Mouse (Mus musculus) hindbrain, embryonic 13.5 days (tissue): ENCODE data around the gene Mgll. TPM values are rescaled to one million over a fixed set of nuclear protein-coding genes. Genes with fewer than 3 reads are reported as not detected.
A peak's percentile ranks its signal among the peaks of the same experiment; 100 is the strongest.

ENCODE experiments used
- ATAC-seq: fragments of 200-750 bp; cut with Nextera tagmentation; 2 replicates; pipeline ENCODE4 v1.8.0; 2017; ENCODE audit warnings: moderate TSS enrichment; ENCODE audit not compliant: low FRiP score
- H3K27ac ChIP-seq: fragments of 300-500 bp; sonication (generic); 2 replicates; pipeline ENCODE4 v1.5.1; 2015; ENCODE audit warnings: inconsistent platforms, mild to moderate bottlenecking, moderate library complexity
- H3K27me3 ChIP-seq: fragments of 300-500 bp; sonication (generic); 2 replicates; pipeline ENCODE4 v1.6.1; 2015; ENCODE audit warnings: mild to moderate bottlenecking, inconsistent platforms
- H3K36me3 ChIP-seq: fragments of 300-500 bp; sonication (generic); 2 replicates; pipeline ENCODE4 v1.6.1; 2015; ENCODE audit warnings: mild to moderate bottlenecking, inconsistent platforms
- H3K4me1 ChIP-seq: fragments of 300-500 bp; sonication (generic); replicated peaks from 2 replicates; pipeline ENCODE4 v1.6.1; 2015; ENCODE audit warnings: inconsistent platforms
- H3K4me2 ChIP-seq: fragments of 300-500 bp; sonication (generic); 2 replicates; pipeline ENCODE4 v1.6.1; 2015; ENCODE audit warnings: inconsistent platforms, mild to moderate bottlenecking, moderate library complexity
- H3K4me3 ChIP-seq: fragments of 300-500 bp; sonication (generic); 2 replicates; pipeline ENCODE4 v1.5.1; 2015; ENCODE audit warnings: mild to moderate bottlenecking, inconsistent platforms
- H3K9ac ChIP-seq: fragments of 300-500 bp; sonication (generic); 2 replicates; pipeline ENCODE4 v1.6.1; 2015; ENCODE audit warnings: mild to moderate bottlenecking, inconsistent platforms
- H3K9me3 ChIP-seq: fragments of 300-500 bp; sonication (generic); 2 replicates; pipeline ENCODE4 v1.6.1; 2016; ENCODE audit warnings: inconsistent platforms
- WGBS: fragments of 180-500 bp; shearing (Covaris S2); methylation state at CpG from one replicate; pipeline ENCODE4 v1.1.7; 2015; 5-methylcytosine and 5-hydroxymethylcytosine counted together
- polyA plus RNA-seq: library from polyadenylated mRNA; unstranded; fragments of >200 nt; fragmentation: Nextera tagmentation; extraction: Ambion mirVana; gene quantifications from 2 replicates; pipeline ENCODE4 v1.2.1, GENCODE M21; 2015

Gene Mgll
- polyA plus RNA-seq, 1 experiment from 2014 or later = 21.3 TPM

DNA sequence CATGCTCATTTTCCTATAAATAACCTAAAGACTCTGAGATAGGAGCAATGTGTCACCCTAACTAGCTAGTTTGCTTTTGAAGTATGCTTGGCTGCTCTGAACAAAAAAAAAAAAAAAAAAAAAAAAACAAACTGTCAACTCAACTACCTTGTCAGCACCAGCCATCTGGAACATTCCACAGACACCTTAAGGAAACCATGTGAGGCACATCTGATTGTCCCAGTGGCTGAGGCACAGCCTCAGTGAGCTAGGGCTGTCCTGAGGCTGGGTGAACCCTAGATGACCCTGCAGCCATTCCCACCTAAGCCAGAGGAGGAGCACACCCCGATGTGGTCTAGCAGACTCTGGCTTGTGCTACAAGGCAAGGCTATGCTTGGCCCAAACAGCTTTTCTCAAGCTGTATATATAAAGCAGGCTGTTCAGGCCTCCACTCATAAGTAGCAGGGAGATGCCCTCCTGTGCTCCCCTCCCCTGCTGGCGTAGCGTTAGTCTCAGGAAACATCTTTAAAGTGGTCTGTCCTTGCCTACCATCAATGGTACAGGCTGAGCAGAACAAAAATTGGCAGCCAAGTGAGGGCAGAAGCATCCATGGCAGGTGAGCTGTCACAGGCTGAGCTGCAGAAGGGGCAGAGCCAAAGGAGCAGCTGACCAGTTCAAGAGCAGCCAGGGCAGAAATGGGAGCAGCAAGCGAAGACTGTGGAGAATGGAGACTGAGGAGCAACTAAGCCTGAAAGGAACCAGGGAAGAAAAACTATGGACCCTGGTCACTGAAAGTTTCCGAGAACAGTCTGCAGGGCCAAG lies 109.3 kb downstream of the Mgll start:
- Histone ChIP-seq H3K27ac (no peak overlapping the region), H3K9ac (peak overlapping the region; percentile 49; the same call in 1 of the 2 replicates), H3K9me3 (no peaks in the 10 kb centered on the region), H3K27me3 (no peaks in the 10 kb centered on the region), H3K4me1 (peaks cover 5% of the 10 kb centered on the region; the same call in 1 of the 2 replicates), H3K4me3 (no peak overlapping the region), H3K36me3 (peaks cover 35% of the 10 kb centered on the region), H3K4me2 (no peak overlapping the region)
- ATAC-seq = no peak
- WGBS = 93% methylated on average over 5 of the region's 5 CpGs

DNA sequence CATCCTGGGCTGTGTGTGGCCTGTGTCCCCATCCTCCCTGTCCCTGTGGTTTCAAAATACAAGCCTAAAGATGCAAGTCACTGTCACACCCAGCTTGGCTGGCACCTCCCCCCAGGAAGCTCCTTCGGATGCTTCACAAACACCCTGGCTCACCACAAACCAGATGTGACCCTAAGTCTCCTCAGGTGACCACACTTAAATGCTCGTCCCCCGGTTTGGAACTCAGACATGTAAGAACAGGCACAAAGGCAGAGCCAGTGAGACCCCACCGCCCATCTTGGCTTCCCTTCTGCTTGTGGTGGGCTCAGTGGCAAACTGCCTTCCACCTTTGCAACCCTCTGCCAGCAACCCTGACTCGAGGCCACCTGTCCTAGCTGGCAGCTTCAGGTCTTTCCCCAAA lies 110.8 kb downstream of the Mgll start:
- Histone ChIP-seq H3K36me3 (peaks cover 46% of the 10 kb centered on the region), H3K4me3 (no peak overlapping the region), H3K27me3 (no peaks in the 10 kb centered on the region), H3K4me2 (no peak overlapping the region), H3K4me1 (peaks cover 10% of the 10 kb centered on the region), H3K27ac (no peak overlapping the region), H3K9me3 (no peaks in the 10 kb centered on the region), H3K9ac (no peak overlapping the region)
- no peak for ATAC-seq
- WGBS = 82% methylated on average over 5 of the region's 5 CpGs

DNA sequence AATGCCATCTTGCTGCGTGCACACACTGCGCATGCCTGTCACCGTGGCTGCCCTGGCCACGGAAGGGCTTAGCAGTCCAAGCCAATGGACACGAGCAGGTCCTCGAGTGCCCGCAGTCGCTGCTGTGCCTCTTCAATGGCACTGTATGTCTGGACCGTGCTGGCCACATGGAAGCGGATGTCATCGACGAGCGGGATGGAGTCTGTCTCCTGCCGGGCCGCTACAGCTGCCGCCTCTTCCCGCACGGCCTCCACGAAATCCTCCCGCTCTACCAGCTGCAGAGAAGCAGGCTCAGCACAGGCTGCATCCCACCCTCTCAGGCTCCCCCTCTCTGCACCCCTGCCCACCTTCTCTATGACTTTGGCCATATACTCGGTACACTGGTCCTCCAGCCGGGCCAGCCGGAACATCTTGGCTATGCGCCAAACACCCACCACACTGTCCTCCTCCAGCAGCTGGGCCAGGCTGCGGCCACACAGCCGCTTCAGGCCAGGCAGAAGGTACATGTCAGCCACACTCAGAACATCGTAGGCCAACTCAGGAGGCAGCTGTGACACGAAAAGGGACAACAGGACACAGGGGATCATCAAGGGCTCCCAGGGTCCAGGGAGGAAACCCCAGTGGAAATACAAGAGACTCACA lies 112.1 kb downstream of the Mgll start:
- WGBS = 87% methylated on average over 28 of the region's 28 CpGs
- Histone ChIP-seq H3K36me3 (peaks cover 46% of the 10 kb centered on the region), H3K9ac (no peak overlapping the region), H3K27me3 (no peaks in the 10 kb centered on the region), H3K4me2 (no peak overlapping the region), H3K4me1 (peaks cover 22% of the 10 kb centered on the region), H3K4me3 (no peak overlapping the region), H3K9me3 (no peaks in the 10 kb centered on the region), H3K27ac (no peak overlapping the region; the same call in 1 of the 2 replicates)
- ATAC-seq = no peak

DNA sequence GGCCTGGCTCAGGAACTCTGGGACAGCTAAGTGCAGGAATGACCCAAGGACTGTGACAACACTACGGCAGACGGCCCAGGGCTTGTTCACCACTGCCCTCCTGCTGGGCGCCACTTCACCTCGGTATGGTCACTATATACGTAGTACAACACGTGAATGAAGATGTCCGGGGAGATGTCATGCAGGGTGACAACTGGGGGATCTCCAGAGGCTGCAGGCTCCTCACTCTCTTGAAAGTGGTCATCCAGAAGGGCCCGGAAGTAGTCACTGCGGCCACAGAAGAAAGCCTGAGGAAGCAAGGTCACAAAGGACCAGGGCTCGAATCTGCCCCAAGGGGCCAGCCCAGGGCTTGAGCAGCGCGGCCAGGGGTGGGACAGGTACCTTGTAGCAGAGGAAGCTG lies 113.8 kb downstream of the Mgll start:
- no peak overlapping the region for H3K9ac ChIP-seq
- H3K36me3 ChIP-seq = peaks cover 46% of the 10 kb centered on the region
- H3K27me3 ChIP-seq = no peaks in the 10 kb centered on the region
- peaks cover 30% of the 10 kb centered on the region for H3K4me1 ChIP-seq
- ATAC-seq = no peak
- H3K27ac ChIP-seq = no peak overlapping the region
- no peaks in the 10 kb centered on the region for H3K9me3 ChIP-seq
- no peak overlapping the region for H3K4me2 ChIP-seq
- no peak overlapping the region for H3K4me3 ChIP-seq
- 93% methylated on average over 12 of the region's 12 CpGs for WGBS

DNA sequence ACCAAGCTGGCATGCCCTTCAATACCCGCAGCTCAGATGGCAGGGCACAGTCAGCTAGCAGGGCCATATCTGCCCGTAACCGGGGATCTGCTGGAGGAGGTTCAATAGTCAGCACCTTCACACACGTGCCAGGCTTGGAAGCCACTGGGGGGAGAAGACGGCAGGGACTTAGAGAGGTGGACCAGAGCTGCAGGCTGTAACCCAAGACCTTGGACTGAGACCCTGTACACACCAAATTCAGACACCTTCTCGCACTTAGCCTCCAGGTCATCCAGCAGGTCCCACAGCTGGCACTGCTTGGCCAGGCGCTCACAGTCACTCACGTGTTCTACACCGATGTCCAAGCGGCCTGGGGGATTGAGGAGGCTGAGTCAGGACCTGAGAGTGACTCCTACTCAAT lies 114.4 kb downstream of the Mgll start:
- H3K27me3 ChIP-seq = no peaks in the 10 kb centered on the region
- H3K9me3 ChIP-seq = no peaks in the 10 kb centered on the region
- no peak overlapping the region for H3K4me2 ChIP-seq
- no peak overlapping the region for H3K9ac ChIP-seq
- no peak overlapping the region for H3K27ac ChIP-seq
- 92% methylated on average over 10 of the region's 10 CpGs for WGBS
- peaks cover 36% of the 10 kb centered on the region for H3K4me1 ChIP-seq
- peaks cover 52% of the 10 kb centered on the region for H3K36me3 ChIP-seq
- no peak overlapping the region for H3K4me3 ChIP-seq
- ATAC-seq = no peak

DNA sequence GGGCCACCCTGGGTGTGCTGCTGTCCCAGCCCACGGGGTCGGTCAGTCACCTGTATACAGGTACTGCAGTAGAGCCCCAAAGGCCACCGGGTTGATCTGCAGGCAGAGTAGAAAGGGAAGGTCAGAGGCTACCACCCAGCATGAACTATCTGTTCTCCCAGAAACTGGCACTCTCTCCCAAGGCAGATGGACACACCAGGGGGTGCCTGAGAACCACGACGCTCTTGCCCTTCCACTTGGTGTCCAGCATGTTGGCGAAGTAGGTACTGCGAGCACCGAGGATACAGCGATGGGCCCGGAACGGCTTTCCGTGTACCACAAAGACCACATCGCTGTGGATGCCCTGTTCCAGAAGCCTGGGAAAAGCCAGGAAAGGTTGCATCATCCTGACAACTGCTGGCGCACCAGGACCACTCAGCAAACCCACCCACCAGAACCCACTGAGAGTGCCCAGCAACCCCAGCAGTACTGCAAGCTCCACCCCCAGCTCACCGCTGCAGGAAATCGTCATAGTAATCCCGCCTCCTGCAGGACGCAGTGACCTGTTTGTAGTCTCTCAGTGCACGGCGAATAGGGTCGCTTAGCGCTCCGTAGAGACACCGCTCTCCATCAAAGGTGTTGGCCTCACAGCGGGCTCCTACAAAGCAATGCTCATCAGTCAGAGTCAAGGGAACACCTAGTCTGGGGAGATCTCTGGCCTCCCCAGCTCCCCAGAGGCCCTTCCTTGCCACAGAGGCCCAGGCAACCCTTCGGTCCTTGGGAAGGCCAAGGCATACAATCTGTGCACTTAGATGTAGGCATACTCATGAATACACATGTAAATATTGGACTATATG lies 115.1 kb downstream of the Mgll start:
- WGBS = 84% methylated on average over 26 of the region's 26 CpGs
- H3K27me3 ChIP-seq = no peaks in the 10 kb centered on the region
- 0 out of 2 replicates have a peak overlapping the region, but pooled peaks have one; percentile 9 for H3K9ac ChIP-seq
- H3K36me3 ChIP-seq = peaks cover 59% of the 10 kb centered on the region
- H3K4me3 ChIP-seq = no peak overlapping the region
- H3K4me1 ChIP-seq = peaks cover 37% of the 10 kb centered on the region
- H3K27ac ChIP-seq = no peak overlapping the region
- no peaks in the 10 kb centered on the region for H3K9me3 ChIP-seq
- no peak overlapping the region for H3K4me2 ChIP-seq
- ATAC-seq = no peak

DNA sequence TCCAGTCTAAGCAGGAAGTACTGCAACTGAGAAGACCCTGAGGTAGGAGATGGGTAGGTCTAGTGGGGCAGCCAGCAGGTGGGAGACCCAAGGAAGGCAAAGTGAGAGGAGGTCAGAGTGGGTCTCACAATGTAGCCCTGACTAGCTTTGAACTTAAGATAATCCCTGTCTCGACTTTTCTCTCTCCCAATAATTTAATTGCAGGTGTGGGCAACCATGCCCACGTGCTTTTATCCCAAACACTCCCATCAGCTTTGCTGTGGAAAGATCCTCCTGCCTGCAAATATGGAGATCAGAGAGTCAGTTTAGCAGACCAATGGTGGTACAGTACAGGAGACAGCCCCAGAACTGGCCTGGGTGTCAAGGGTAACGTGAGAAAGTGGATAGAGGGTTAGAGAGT lies 116.0 kb downstream of the Mgll start:
- no peak for ATAC-seq
- Histone ChIP-seq H3K27ac (no peak overlapping the region), H3K27me3 (no peaks in the 10 kb centered on the region), H3K36me3 (peaks cover 64% of the 10 kb centered on the region), H3K9me3 (no peaks in the 10 kb centered on the region), H3K4me1 (peaks cover 37% of the 10 kb centered on the region), H3K4me3 (no peak overlapping the region), H3K9ac (0 out of 2 replicates have a peak overlapping the region, but pooled peaks have one; percentile 91), H3K4me2 (peak overlapping the region; percentile 90)
- 78% methylated on average over 3 of the region's 3 CpGs for WGBS

DNA sequence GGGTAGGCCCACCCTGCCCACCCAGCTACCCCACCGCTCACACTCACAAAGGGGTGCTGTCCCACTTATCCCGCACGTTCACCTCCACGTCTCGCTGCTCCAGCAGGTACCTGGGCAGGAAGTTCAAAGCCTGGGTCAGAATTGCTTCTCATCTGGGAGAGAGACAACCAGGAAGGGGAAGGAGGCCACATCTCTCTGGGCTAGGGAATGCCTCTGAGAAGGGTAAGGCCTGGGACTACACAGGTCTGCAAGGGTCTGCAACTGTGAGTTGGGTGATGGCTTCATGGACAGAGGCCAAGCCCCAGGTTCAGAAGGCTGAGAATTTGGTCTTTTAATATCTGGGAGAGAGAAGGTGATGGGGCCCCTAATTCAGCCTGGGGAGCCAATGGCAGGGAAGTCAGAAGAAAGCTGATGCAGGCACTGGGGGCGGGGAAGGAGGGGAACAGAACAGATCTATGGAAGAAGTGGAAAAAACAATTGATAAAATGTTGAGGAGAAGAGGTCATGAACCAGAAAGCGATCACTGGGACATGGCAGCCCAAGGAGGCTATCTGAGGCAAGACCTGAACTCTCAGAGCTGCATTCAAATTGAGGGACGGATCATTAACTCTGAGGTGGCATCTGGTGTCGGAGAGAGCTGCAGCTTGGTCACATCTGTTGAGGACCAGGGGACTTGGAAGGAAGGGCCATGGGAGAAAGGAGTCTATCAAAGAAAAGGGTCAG lies 116.7 kb downstream of the Mgll start:
- 56% methylated on average over 9 of the region's 9 CpGs for WGBS

DNA sequence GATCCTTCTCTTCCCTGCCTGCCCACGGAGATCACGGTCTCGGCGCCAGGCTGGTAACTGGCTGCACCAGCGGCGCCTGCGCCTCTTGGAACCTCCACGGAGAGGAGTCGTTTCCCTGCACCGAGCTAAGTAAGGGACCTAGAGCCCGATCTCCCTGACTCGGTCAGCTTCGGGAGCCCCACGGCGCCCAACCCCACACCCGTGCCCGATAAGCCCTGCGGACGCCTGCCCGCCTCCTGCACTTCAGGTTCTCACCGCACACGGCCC lies 117.2 kb downstream of the Mgll start:
- H3K4me2 ChIP-seq = peak overlapping the region; percentile 90
- under 1% methylated on average over 22 of the region's 22 CpGs for WGBS
- peak overlapping the region; percentile 77 for H3K4me3 ChIP-seq
- peaks cover 65% of the 10 kb centered on the region for H3K36me3 ChIP-seq
- no peaks in the 10 kb centered on the region for H3K9me3 ChIP-seq
- ATAC-seq = no peak; the same call in 1 of the 2 replicates
- peaks cover 36% of the 10 kb centered on the region for H3K4me1 ChIP-seq
- H3K9ac ChIP-seq = peak overlapping the region; percentile 91
- no peaks in the 10 kb centered on the region for H3K27me3 ChIP-seq
- H3K27ac ChIP-seq = peak overlapping the region; percentile 89

More for the DNA sequence above, 116.7 kb downstream of the Mgll start:
- H3K27ac ChIP-seq = peak overlapping the region; percentile 89
- peak overlapping the region; percentile 90 for H3K4me2 ChIP-seq
- peak; percentile 1; the same call in 1 of the 2 replicates for ATAC-seq
- H3K9me3 ChIP-seq = no peaks in the 10 kb centered on the region
- H3K4me1 ChIP-seq = peaks cover 37% of the 10 kb centered on the region
- H3K4me3 ChIP-seq = peak overlapping the region; percentile 77
- H3K27me3 ChIP-seq = no peaks in the 10 kb centered on the region
- peak overlapping the region; percentile 91 for H3K9ac ChIP-seq
- peaks cover 65% of the 10 kb centered on the region for H3K36me3 ChIP-seq

DNA sequence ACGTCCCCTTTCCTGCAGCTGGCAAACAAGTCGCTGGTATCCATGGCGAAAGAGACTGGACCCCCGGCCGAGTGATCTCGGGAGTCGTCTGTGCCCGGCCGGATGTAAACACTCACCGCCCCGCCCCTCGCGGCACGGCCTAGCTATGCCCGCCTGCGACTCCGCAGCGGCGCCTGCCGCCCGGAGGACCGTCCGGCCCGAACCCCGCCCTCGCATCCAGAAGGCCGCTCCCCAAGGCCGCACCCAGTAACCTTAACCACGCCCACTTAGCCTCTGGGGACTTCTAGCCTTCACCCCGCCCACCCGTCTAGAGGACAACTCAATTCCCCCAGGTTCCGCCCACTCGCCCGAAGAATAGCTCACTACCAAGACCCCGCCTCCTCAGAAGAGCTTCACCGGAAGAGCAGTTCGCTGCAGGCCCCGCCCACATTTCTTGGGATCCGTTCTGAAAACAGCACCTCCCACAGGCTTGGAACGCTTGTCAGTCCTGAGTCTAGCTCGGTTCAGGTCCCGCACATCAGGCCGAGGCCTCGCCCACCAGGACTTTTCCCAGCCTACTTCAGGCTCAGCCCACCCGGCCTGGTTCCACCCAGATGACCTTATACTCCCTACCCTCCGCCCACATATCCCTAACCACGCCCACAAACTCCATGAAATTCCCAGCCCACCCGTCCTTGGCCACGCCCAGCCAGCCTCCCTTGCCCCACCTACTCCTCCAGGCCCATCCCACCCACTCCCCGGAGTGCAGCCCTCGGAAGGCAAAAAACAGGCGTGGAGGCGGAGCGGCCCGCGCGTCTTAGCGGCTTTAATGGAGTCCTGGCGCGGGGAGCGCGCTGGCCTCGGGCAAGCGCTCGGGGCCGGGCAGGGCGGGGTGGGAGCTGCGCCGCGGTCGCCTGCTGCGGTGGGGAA lies 117.8 kb downstream of the Mgll start, which contains the start of gene Abtb1:
TSS of gene Abtb1 (minus strand) at position 204 of the 909 bp plus-strand sequence.
- H3K9ac ChIP-seq = peak within 1 kb of the TSS; percentile 91
- peak within 1 kb of the TSS; percentile 90 for H3K4me2 ChIP-seq
- H3K9me3 ChIP-seq = no peaks in the 10 kb centered on the region
- ATAC-seq = peak; percentile 94
- H3K27me3 ChIP-seq = no peaks in the 10 kb centered on the region
- peaks cover 65% of the 10 kb centered on the region for H3K36me3 ChIP-seq
- under 1% methylated on average over 71 of the region's 72 CpGs for WGBS
- peak within 1 kb of the TSS; percentile 77 for H3K4me3 ChIP-seq
- H3K27ac ChIP-seq = peak within 1 kb of the TSS; percentile 89
- H3K4me1 ChIP-seq = peaks cover 32% of the 10 kb centered on the region

DNA sequence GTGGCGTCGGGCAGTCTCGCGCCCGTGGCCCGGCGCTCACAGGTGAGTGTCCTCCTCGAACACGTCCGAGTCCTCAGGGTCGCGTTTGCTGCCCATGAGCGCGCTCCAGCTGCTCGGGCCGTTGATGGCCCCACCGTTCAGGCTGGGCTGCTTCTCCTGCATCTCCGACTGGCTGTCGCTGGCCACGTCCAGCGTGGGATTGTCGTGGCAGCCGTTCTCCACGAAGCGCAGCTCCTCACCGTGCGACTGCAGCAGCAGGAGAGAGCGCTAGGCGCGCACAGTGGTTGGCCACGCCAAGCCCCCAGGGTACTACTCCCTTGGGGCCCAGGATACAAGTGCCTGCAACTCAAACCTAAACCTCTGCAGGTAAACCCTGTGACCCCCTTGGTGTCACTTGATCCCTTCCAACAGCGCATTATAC lies 118.5 kb downstream of the Mgll start:
- Histone ChIP-seq H3K27me3 (no peaks in the 10 kb centered on the region), H3K4me3 (peak overlapping the region; percentile 77), H3K4me1 (peaks cover 32% of the 10 kb centered on the region), H3K9ac (peak overlapping the region; percentile 74), H3K36me3 (peaks cover 64% of the 10 kb centered on the region), H3K27ac (peak overlapping the region; percentile 89), H3K4me2 (peak overlapping the region; percentile 90), H3K9me3 (no peaks in the 10 kb centered on the region)
- 1% methylated on average over 32 of the region's 32 CpGs for WGBS
- ATAC-seq = peak; percentile 7; the same call in 1 of the 2 replicates
